Mouse (Mus musculus): ENCODE measurements at regions not wholly inside any gene's neighbourhood (a gene's known extent, or its start where the extent isn't known, plus 50 kb on each side); places are given as distances from the start of the nearest gene placed in this dataset.

DNA sequence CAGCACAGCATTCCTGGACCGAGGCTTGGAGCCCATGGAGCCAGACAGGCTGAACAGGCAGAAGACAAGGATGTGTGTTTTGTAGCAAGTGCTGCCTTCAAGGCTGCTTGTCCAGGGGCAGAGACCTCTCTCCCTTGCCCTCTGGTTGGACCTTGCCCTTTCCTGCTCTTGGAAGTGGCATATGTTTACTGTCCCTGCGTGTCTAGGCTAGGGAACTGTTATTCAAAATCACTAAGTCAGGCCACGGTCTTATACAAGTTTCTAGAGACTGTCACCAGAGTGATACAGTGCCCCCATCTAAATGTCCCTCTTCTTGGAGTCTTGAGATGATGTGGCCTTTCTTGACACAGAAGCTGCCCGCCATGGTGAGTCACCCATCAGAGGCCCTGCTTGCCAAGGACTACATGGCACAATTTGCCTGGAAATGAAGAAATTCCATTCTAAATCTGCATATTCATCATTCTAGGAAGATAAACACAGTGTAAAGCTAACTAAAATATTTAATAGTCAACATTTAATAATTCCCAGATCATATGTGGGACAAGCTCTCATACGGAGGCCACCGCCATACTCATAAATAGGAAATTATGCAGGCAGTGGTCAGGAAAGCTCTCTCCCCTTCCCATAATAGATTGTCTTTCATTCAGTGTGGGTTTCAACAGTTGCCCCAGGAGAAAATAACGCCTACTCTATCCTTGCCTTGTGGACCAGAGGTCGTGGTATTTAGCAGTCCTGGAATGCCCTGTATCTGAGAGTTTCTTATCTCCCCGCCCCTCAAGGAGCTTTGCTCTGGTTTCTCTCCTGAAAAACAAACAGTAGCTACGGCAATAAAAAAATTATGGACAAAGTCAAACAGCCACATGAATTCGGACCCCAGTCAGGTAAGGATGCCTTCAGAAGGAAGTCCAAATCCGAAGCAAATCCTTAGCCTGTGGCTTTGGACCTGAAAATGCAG lies 50.9 kb upstream of the Lmo4 start:
- Histone ChIP-seq H3K9ac (replicated peaks; ENCODE audit: low read length) (no peak overlapping the region), H3K9me3 (ENCODE audit: low read length) (no peaks in the 10 kb centered on the region), H3K27ac (no peak overlapping the region), H3K4me1 (ENCODE audit: insufficient read depth, low read length) (no peaks in the 10 kb centered on the region), H3K4me2 (ENCODE audit: low read depth, low read length) (no peak overlapping the region), H3K4me3 (ENCODE audit: low read length) (no peak overlapping the region), H3K36me3 (ENCODE audit: insufficient read depth, low read length) (no peaks in the 10 kb centered on the region), H3K27me3 (ENCODE audit: insufficient read depth, low read length) (no peaks in the 10 kb centered on the region)
- DNase-seq (ENCODE audit: low spot score) (no peak), ATAC-seq (no peak)
- 84% methylated on average over 12 of the region's 12 CpGs for WGBS
- TF ChIP-seq CTCF (IDR thresholded peaks at IDR 0.05; ENCODE audit: low read depth) = no peak

All from hindbrain, postnatal 0 days (tissue).